Mouse (Mus musculus) spleen, postnatal 14 days (tissue): ENCODE measurements around the gene Pdzph1.

ENCODE experiments used
- DNase-seq, 2 experiments: peaks; one replicate each; pipeline ENCODE4 v3.0.0; 2021 to 2022; ENCODE audit warnings: low spot score in 2 of 2

Pdzph1 gene

GRCm38 (mm10) chr17:58923316-58923866 is 67.8 kb downstream of the Pdzph1 start:
- DNase-seq = no peak

GRCm38 (mm10) chr17:58922821-58923220 is 68.4 kb downstream of the Pdzph1 start:
- DNase-seq = no peak

- no peak for DNase-seq
Measured at GRCm38 (mm10) chr17:58919927-58920326, 71.2 kb downstream of the Pdzph1 start.

GRCm38 (mm10) chr17:58919061-58919460 is 72.1 kb downstream of the Pdzph1 start:
- DNase-seq = no peak

GRCm38 (mm10) chr17:58918539-58918938 is 72.6 kb downstream of the Pdzph1 start:
- DNase-seq = no peak

GRCm38 (mm10) chr17:58911564-58911963 is 79.6 kb downstream of the Pdzph1 start:
- no peak for DNase-seq

- peak in 1 of 2 experiments; percentile 22 for DNase-seq
Measured at GRCm38 (mm10) chr17:58909061-58909661, 82.0 kb downstream of the Pdzph1 start.

- DNase-seq = no peak
Measured at GRCm38 (mm10) chr17:58906001-58906400, 85.2 kb downstream of the Pdzph1 start.

- no peak for DNase-seq
Measured at GRCm38 (mm10) chr17:58891488-58892210, 99.5 kb downstream of the Pdzph1 start.

GRCm38 (mm10) chr17:58889905-58890645 is 101.1 kb downstream of the Pdzph1 start:
- DNase-seq = no peak

GRCm38 (mm10) chr17:58884393-58884792 is 106.8 kb downstream of the Pdzph1 start:
- no peak for DNase-seq

GRCm38 (mm10) chr17:58873356-58873755 is 117.8 kb downstream of the Pdzph1 start:
- no peak for DNase-seq

- DNase-seq = no peak
Measured at GRCm38 (mm10) chr17:58870795-58871194, 120.4 kb downstream of the Pdzph1 start.
